Comparison of ENCODE assay signal across 10 mouse cellular contexts in genomic region chr12:99457521-99458205, GRCm38 (mm10).
DNase-seq lines count a peak whose midpoint lies in the region; ATAC-seq and TF ChIP-seq lines count a peak whose summit lies in the region.
"Had no signal": no experiment of that assay in that cellular context is flagged by ENCODE, and none has a peak within 500 bp of the region (broad histone marks: within the 10 kb centered on the region; RNA-seq: fewer than 3 reads in every experiment).

No protein-coding gene starts in this region.

- no peaks in the 10 kb centered on the region for H3K27me3 ChIP-seq in heart, postnatal 0 days (ENCODE audit: control insufficient read depth, insufficient read depth, low read length)
- no peaks in the 10 kb centered on the region for H3K27me3 ChIP-seq in forebrain, embryonic 15.5 days
- no peaks in the 10 kb centered on the region for H3K27me3 ChIP-seq in midbrain, embryonic 12.5 days

- 0 out of 2 replicates have a peak, but pooled peaks cover 5% of the 10 kb centered on the region for H3K4me1 ChIP-seq in heart, postnatal 0 days (ENCODE audit: control insufficient read depth, insufficient read depth)
- H3K4me1 ChIP-seq in bone marrow, adult 2 months (ENCODE audit: control insufficient read depth, insufficient read depth, low read length) = peaks cover 3% of the 10 kb centered on the region
- peaks cover 25% of the 10 kb centered on the region for H3K4me1 ChIP-seq in forebrain, embryonic 15.5 days
- H3K4me1 ChIP-seq in midbrain, embryonic 12.5 days = peaks cover 14% of the 10 kb centered on the region

- no peak for TF ChIP-seq EP300 in heart, postnatal 0 days (IDR thresholded peaks at IDR 0.05; ENCODE audit: low read depth)

- no peak overlapping the region for H3K9ac ChIP-seq in heart, postnatal 0 days (replicated peaks; ENCODE audit: low read depth, low read length)
- no peak overlapping the region for H3K9ac ChIP-seq in forebrain, embryonic 15.5 days (replicated peaks)
- no peak overlapping the region for H3K9ac ChIP-seq in midbrain, embryonic 12.5 days (replicated peaks)

- peak overlapping the region; percentile 14; the same call in 1 of the 2 replicates for H3K4me2 ChIP-seq in heart, postnatal 0 days (ENCODE audit: low read depth, low read length)
- peak overlapping the region; percentile 22; the same call in 1 of the 2 replicates for H3K4me2 ChIP-seq in forebrain, embryonic 15.5 days (replicated peaks)
- no peak overlapping the region for H3K4me2 ChIP-seq in midbrain, embryonic 12.5 days (replicated peaks)

- 26% methylated on average over 10 of the region's 10 CpGs for WGBS in heart, postnatal 0 days
- 55% methylated on average over 10 of the region's 10 CpGs for WGBS in bone marrow, adult 2 months
- WGBS in forebrain, embryonic 15.5 days = 50% methylated on average over 10 of the region's 10 CpGs
- WGBS in midbrain, embryonic 12.5 days = 70% methylated on average over 10 of the region's 10 CpGs

- DNase-seq in heart, postnatal 0 days (ENCODE audit: low spot score) = peak; percentile 42
- no peak for DNase-seq in heart, postnatal 4 days
- no peak for DNase-seq in adrenal gland, postnatal 10 days
- no peak for DNase-seq in urinary bladder, postnatal 25 days (ENCODE audit: low spot score)

- no peaks in the 10 kb centered on the region for H3K9me3 ChIP-seq in heart, postnatal 0 days (replicated peaks; ENCODE audit: control insufficient read depth, low read length)
- H3K9me3 ChIP-seq in forebrain, embryonic 15.5 days = no peaks in the 10 kb centered on the region
- no peaks in the 10 kb centered on the region for H3K9me3 ChIP-seq in midbrain, embryonic 12.5 days
- H3K9me3 ChIP-seq: limb, embryonic 10.5 days had no signal

- H3K27ac ChIP-seq in heart, postnatal 0 days (ENCODE audit: low read depth) = no peak overlapping the region
- H3K27ac ChIP-seq in bone marrow, adult 2 months (ENCODE audit: control insufficient read depth, insufficient read depth, low read depth, low read length, poor library complexity) = peak overlapping the region; percentile 69
- H3K27ac ChIP-seq in forebrain, embryonic 15.5 days (replicated peaks) = peak overlapping the region; percentile 32
- H3K27ac ChIP-seq in midbrain, embryonic 12.5 days (replicated peaks) = peak overlapping the region; percentile 46; the same call in 1 of the 2 replicates
- H3K27ac ChIP-seq: limb, embryonic 10.5 days had no signal

- 0 out of 2 replicates have a peak overlapping the region, but pooled peaks have one; percentile 7 for H3K4me3 ChIP-seq in heart, postnatal 0 days (ENCODE audit: low read depth, low read length)
- H3K4me3 ChIP-seq in bone marrow, adult 2 months (replicated peaks; ENCODE audit: control insufficient read depth, low read depth, low read length) = peak overlapping the region; percentile 51
- H3K4me3 ChIP-seq in forebrain, embryonic 15.5 days = 0 out of 2 replicates have a peak overlapping the region, but pooled peaks have one; percentile 3
- no peak overlapping the region for H3K4me3 ChIP-seq in midbrain, embryonic 12.5 days
- H3K4me3 ChIP-seq: limb, embryonic 10.5 days had no signal

- TF ChIP-seq POLR2A in bone marrow, adult 2 months (IDR thresholded peaks at IDR 0.05; ENCODE audit: borderline replicate concordance, control insufficient read depth, low read depth, low read length) = no peak

- H3K36me3 ChIP-seq in heart, postnatal 0 days (replicated peaks; ENCODE audit: control insufficient read depth, insufficient read depth, low read length) = no peaks in the 10 kb centered on the region
- no peaks in the 10 kb centered on the region for H3K36me3 ChIP-seq in forebrain, embryonic 15.5 days
- 0 out of 2 replicates have a peak, but pooled peaks cover 3% of the 10 kb centered on the region for H3K36me3 ChIP-seq in midbrain, embryonic 12.5 days
- H3K36me3 ChIP-seq: G1E; limb, embryonic 10.5 days had no signal

- peak; percentile 36; the same call in 1 of the 2 replicates for ATAC-seq in heart, postnatal 0 days (ENCODE audit: insufficient read depth, low read depth)
- ATAC-seq in forebrain, embryonic 15.5 days (replicated peaks) = peak; percentile 59
- ATAC-seq in midbrain, embryonic 12.5 days (ENCODE audit: low FRiP score, low read depth) = no peak
- no peak for ATAC-seq in cerebellum, adult (ENCODE audit: insufficient number of reproducible peaks, low FRiP score, low TSS enrichment)

- TF ChIP-seq CTCF in heart, postnatal 0 days (IDR thresholded peaks at IDR 0.05; ENCODE audit: low read depth) = no peak
- no peak for TF ChIP-seq CTCF in bone marrow, adult 2 months (IDR thresholded peaks at IDR 0.05; ENCODE audit: control insufficient read depth, insufficient read depth, low read length)

Comparison
In these comparisons a context has a peak if more than half of its experiments do, and no peak if none do; other contexts are left out.
1. ATAC-seq: peak in heart, postnatal 0 days (single experiment) and forebrain, embryonic 15.5 days (single experiment); none in midbrain, embryonic 12.5 days (single experiment) and cerebellum, adult (single experiment).